Mouse (Mus musculus) cerebellum, adult 2 months (tissue): Measurements from ENCODE around the gene Pappa. TPM values are rescaled to one million over a fixed set of nuclear protein-coding genes. Genes with fewer than 3 reads are reported as not detected.
A peak's percentile ranks its signal among the peaks of the same experiment; 100 is the strongest.

Experiments used
- DNase-seq, 2 experiments: peaks; one replicate each; pipeline ENCODE4 v3.0.0; 2021
- H3K27ac ChIP-seq: fragments of 200-500 bp; 2 replicates; pipeline ENCODE4 v1.5.1; 2012; ENCODE audit warnings: low read length, control low read depth, inconsistent platforms; ENCODE audit not compliant: insufficient read depth
- H3K27me3 ChIP-seq: fragments of 200-500 bp; 2 replicates; pipeline ENCODE4 v1.6.1; 2012; ENCODE audit warnings: inconsistent platforms, mild to moderate bottlenecking, low read length, moderate library complexity; ENCODE audit not compliant: control insufficient read depth, insufficient read depth
- H3K4me1 ChIP-seq: fragments of 200-500 bp; 2 replicates; pipeline ENCODE4 v1.6.1; 2011; ENCODE audit warnings: low read length; ENCODE audit not compliant: control insufficient read depth, insufficient read depth
- H3K4me3 ChIP-seq: fragments of 200-500 bp; replicated peaks from 2 replicates; pipeline ENCODE3; 2011; ENCODE audit warnings: mild to moderate bottlenecking, low read depth, low read length, control low read depth; ENCODE audit not compliant: insufficient read depth
- CTCF ChIP-seq: fragments of 200-500 bp; IDR thresholded peaks from 2 replicates; pipeline ENCODE4 v1.5.1; 2011; ENCODE audit warnings: low read depth, mild to moderate bottlenecking, control low read depth, low read length, moderate library complexity, borderline replicate concordance; ENCODE audit not compliant: insufficient read depth
- POLR2A ChIP-seq: fragments of 200-500 bp; IDR thresholded peaks from 2 replicates; pipeline ENCODE4 v1.6.1; 2011; ENCODE audit warnings: low read length, control low read depth, borderline replicate concordance; ENCODE audit not compliant: insufficient read depth
- whole genome bisulfite sequencing: fragments of 180-500 bp; shearing (Covaris S2); methylation state at CpG from one replicate; pipeline ENCODE4 v1.1.7; 2018; 5-methylcytosine and 5-hydroxymethylcytosine counted together
- polyA plus RNA-seq: library from polyadenylated mRNA; depleted of rRNA; stranded (reverse); fragments of >200 nt; gene quantifications from 2 replicates; pipeline ENCODE4 v1.2.3, GENCODE M21; 2012

Gene Pappa
- polyA plus RNA-seq, 1 experiment: 2.0 TPM

DNA sequence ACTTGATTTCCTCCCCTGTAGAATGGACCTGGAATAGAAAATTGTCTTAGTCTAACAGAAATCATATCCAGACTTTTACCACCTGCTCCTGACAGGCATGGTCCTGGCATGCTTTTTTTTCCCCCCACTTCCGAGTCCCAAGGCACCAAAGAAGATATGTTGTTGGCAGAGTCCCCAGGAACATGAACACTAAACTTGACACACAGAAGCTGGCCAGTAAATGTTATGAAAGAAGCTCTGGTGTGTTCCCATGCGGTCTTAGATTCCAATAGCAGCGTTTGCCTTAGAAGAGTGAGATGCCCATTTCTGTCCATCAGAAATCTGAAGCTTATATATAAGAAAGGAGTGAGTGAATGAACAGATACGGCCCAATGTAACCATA lies 155.3 kb downstream of the Pappa start:
- TF ChIP-seq CTCF (no peak), POLR2A (no peak)
- WGBS: 45% methylated on average over 4 of the region's 4 CpGs
- no peak for DNase-seq
- Histone ChIP-seq H3K27ac (no peak overlapping the region), H3K4me3 (no peak overlapping the region), H3K27me3 (no peaks in the 10 kb centered on the region), H3K4me1 (no peaks in the 10 kb centered on the region)

DNA sequence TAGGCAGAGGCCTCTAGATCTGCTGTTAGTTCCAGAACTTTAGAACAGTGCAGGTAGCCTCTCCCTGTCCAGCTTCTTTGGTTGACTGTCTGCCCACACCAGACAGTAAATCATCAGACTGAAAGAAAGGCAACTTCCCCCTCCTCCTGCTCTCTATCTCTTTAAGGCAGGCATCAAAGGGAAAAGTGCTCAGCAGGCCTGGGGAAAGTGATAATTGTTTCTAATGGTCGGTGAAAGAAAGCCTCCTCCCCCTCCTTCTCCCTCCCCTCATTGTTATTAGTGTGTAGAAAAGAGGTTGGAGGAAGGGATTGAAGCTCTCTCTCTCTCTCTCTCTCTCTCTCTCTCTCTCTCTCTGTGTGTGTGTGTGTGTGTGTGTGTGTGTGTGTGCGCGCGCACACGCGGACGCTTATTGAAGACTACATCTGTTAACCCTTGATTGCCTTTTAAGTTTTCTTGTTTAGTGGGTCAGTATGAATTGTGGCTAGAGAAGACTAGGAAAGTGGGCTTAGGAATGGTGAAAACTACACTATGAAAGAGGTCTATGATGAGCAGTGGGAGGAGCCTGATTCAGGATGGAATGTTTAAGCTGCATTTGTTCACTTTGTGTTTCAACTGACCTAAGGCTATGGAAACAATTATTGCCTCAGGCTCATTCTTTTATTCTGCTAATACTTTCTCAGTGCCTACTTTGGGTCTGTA lies 156.2 kb downstream of the Pappa start:
- Histone ChIP-seq H3K4me3 (no peak overlapping the region), H3K27ac (no peak overlapping the region), H3K4me1 (no peaks in the 10 kb centered on the region), H3K27me3 (no peaks in the 10 kb centered on the region)
- no peak for DNase-seq
- 34% methylated on average over 7 of the region's 7 CpGs for WGBS
- TF ChIP-seq CTCF (no peak), POLR2A (no peak)

GRCm38 (mm10) chr4:65280888-65281287 lies 156.9 kb downstream of the Pappa start:
- no peak overlapping the region for H3K4me3 ChIP-seq
- TF ChIP-seq POLR2A (no peak), CTCF (no peak)
- H3K27me3 ChIP-seq: no peaks in the 10 kb centered on the region
- no peak for DNase-seq
- no peak overlapping the region for H3K27ac ChIP-seq
- no peaks in the 10 kb centered on the region for H3K4me1 ChIP-seq

- no peak overlapping the region for H3K27ac ChIP-seq
- no peak for DNase-seq
- H3K27me3 ChIP-seq: no peaks in the 10 kb centered on the region
- no peaks in the 10 kb centered on the region for H3K4me1 ChIP-seq
- TF ChIP-seq POLR2A (no peak), CTCF (no peak)
- no peak overlapping the region for H3K4me3 ChIP-seq
- 95% methylated on average over 2 of the region's 2 CpGs for WGBS
Measured at GRCm38 (mm10) chr4:65283611-65284010, 159.6 kb downstream of the Pappa start.

DNA sequence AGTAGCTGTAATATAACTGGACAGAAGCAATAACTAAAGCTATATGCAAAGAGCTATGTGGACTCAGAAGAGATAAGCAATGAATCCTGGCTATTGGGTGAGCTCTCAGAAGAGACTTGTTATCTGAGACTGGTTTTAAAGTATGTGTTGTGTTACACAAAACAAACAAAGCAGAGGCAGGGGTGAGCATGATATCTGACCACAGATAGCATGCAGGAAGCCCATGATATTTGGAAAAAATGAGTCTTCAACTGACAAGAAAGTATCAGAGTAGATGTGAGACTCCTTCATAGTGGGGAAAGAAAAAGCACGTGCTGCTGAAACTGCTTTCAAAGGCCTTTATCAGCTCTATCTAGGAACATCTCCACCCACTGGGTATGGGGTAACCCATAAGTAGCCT lies 161.2 kb downstream of the Pappa start:
- WGBS: 83% methylated on average over 1 of the region's 1 CpGs
- Histone ChIP-seq H3K4me3 (no peak overlapping the region), H3K27ac (no peak overlapping the region), H3K4me1 (no peaks in the 10 kb centered on the region), H3K27me3 (no peaks in the 10 kb centered on the region)
- DNase-seq: no peak
- no peak for TF ChIP-seq POLR2A
- TF ChIP-seq CTCF: no peak

- TF ChIP-seq CTCF (no peak), POLR2A (no peak)
- Histone ChIP-seq H3K27ac (no peak overlapping the region), H3K4me3 (no peak overlapping the region), H3K4me1 (no peaks in the 10 kb centered on the region), H3K27me3 (no peaks in the 10 kb centered on the region)
- WGBS: 36% methylated on average over 3 of the region's 3 CpGs
- no peak for DNase-seq
Measured at GRCm38 (mm10) chr4:65289247-65289646, 165.3 kb downstream of the Pappa start.

DNA sequence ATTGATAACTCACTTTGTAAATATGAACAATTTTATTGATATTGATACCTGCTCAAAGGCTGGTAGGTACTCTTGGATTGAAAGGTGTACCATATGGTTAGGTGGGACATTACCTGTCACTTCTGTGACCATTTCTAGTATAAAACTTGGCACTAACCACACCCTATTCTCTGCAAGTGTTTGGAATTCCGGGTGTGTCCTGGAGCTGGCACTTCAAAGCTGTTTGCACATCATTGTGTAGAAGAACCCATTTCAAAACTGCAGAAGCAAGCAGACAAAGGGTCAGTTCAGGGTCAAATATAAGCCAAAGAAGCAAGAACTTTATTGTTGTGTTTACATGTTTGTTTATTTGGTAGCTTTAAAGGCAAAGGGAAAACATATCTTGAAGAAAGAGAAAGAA lies 171.8 kb downstream of the Pappa start:
- 48% methylated on average over 1 of the region's 1 CpGs for WGBS
- H3K27ac ChIP-seq: no peak overlapping the region
- no peak for TF ChIP-seq POLR2A

GRCm38 (mm10) chr4:65296356-65296967 lies 172.5 kb downstream of the Pappa start:
- TF ChIP-seq CTCF (no peak), POLR2A (no peak)
- no peak overlapping the region for H3K27ac ChIP-seq
- H3K4me1 ChIP-seq: peaks cover 2% of the 10 kb centered on the region; the same call in 1 of the 2 replicates
- no peak overlapping the region for H3K4me3 ChIP-seq
- 29% methylated on average over 7 of the region's 7 CpGs for WGBS
- DNase-seq: peak; percentile 45 to 60
- H3K27me3 ChIP-seq: no peaks in the 10 kb centered on the region; the same call in 1 of the 2 replicates

More for the DNA sequence above, 171.8 kb downstream of the Pappa start:
- Histone ChIP-seq H3K27me3 (no peaks in the 10 kb centered on the region; the same call in 1 of the 2 replicates), H3K4me1 (peaks cover 2% of the 10 kb centered on the region; the same call in 1 of the 2 replicates), H3K4me3 (no peak overlapping the region)
- DNase-seq: no peak
